Mouse (Mus musculus) cerebellum, adult 2 months (tissue): Measurements from ENCODE around the gene Pde3b.
"Not testable (repeated sequence)": the region's sequence is repeated elsewhere in the genome, so short reads cannot be mapped to it uniquely, and the experiment has no call there.

ENCODE experiments used
- CTCF ChIP-seq: fragments of 200-500 bp; IDR thresholded peaks from 2 replicates; pipeline ENCODE4 v1.5.1; 2011; ENCODE audit warnings: low read depth, mild to moderate bottlenecking, control low read depth, low read length, moderate library complexity, borderline replicate concordance; ENCODE audit not compliant: insufficient read depth
- POLR2A ChIP-seq: fragments of 200-500 bp; IDR thresholded peaks from 2 replicates; pipeline ENCODE4 v1.6.1; 2011; ENCODE audit warnings: low read length, control low read depth, borderline replicate concordance; ENCODE audit not compliant: insufficient read depth

- not testable (repeated sequence) for TF ChIP-seq POLR2A, CTCF
Observed at GRCm38 (mm10) chr7:114573866-114574265, 158.8 kb downstream of the Pde3b start.
